Mouse (Mus musculus) kidney, postnatal 4 days (tissue): ENCODE measurements at regions not wholly inside any gene's neighbourhood (a gene's known extent, or its start where the extent isn't known, plus 50 kb on each side); places are given as distances from the start of the nearest gene placed in this dataset.

Experiments used
- DNase-seq, 2 experiments: peaks; one replicate each; pipeline ENCODE4 v3.0.0; 2021; ENCODE audit warnings: mixed read lengths in 2 of 2

DNA sequence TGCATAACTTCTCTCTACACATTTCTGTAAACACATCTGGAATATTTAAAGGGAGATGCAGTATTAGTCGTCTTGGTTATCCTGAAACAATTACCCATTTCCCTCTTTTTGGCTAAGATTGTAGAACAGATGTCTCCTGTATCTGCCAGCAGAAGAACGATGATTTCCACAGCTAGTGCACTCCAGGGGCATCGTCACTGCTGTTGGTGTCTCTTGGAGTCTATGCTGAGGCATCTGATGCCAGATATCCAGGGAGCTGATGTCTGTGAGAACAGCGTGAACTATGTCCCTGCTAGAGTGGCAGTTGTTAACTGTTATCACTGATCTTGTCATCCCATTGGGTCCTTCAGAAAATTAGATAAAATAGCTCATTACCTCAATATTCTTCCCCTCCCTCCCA lies 536.2 kb downstream of the Trhde start:
- DNase-seq, result no peak

DNA sequence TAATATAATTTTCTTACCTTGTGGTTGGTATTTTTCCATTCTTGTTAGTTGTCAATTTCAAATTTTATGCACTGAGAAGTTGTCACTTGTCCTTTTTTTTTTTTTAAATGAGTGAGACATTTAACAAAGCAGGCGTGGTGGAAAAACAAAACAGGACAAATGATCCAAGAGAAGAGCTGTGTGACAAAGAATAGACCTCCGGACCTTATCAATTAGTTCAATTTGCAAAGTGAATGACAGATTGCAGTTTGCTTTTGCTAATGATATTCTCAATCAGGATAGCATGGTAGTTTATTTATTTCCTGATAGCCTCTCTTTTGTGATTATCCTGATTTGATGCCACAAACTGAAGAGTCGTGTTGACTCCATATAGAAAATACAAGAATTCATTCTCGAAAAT lies 560.5 kb downstream of the Trhde start:
- no peak for DNase-seq

DNA sequence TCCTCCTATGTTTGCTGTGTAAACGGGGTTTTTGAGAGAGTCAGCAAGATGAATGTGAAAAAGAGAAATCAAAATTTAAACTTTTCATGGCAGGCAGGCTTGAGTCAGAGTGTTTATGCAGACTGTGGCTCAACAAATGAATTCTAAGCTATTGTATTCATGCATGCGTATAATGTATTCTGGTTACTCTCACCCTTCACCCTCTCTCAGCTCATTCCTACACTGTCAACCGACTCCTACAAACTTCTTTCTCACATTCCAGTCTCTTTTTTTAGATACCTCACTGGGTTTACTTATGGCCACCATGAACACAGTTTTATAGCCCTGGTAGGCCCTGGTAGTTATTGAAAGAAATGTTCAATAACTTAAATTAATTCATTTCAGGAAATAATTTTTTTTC lies 574.5 kb downstream of the Trhde start:
- no peak for DNase-seq

DNA sequence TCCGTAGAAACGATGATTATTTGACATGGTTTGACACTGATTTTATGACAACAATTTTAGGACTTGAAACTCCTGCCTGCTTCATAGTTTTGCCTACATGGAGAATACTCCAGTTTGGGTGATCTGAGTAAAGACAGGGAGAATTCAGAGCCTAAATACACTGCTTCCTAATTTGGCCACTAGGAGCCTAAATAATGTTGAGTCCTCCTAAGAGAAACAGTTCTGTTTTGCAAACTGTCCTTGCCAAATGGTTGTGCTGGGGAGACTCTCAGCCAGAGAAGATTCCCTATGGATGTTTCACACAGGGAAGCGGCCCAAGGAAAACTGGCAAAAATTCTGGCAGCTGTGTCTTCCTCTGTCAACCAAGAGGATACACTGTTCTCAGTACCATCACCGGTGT lies 600.5 kb downstream of the Trhde start:
- no peak for DNase-seq

DNA sequence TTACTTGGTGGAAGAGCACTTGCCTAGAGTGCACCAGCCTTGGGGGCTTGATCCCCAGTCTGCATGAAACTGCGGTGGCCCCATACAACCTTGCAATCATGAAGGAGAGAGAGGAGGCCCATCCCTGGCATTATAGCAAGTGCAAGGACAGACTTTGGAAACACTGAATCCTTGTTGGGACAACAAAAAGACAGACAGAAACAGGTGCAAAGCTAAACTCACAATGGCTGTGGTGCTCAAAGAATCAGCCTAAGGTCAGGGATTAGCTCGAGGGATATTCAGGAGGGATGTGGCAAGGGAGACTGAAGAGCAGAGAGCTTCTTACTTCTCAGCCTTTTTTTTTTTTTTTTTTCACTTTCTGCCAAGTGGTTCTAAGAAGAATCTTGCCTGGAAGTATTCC lies 601.2 kb downstream of the Trhde start:
- DNase-seq, result no peak

DNA sequence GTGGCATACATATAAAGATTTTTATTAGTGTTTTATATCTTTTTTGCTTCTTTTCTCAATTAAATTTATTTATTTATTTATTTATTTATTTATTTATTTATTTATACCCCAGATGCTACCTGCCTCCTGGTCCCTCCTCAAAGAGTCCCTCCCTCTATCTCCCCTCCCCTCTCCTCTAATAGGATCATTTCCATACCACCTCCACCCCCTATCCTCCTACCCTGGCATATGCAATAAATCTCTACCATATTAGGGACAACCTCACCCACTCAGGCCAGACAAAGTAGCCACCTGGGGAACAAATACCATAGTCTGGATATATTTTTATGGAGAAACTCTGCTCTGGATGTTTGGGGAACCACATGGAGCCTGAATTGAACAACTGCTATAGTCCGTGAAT lies 615.8 kb downstream of the Trhde start:
- DNase-seq, result no peak

DNA sequence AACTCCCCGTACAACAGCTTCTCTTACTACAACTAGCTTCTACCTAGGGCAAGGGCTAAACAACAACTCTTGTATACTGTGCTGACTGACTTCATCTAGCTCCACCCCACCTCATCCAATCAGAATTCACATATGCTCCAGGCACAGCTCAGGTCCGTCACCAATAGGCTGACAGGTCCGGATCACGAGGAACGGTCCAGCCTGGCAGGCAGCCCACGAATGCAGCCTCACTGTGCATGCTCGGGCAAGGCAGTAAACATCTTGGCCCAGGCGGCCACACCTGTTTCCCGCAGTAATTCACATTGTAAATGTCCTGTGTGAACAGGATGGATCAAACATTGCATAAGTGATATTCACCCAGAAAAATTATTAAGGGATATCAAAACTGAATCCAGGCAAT lies 658.8 kb downstream of the Trhde start:
- DNase-seq, result peak; percentile 6 to 14

DNA sequence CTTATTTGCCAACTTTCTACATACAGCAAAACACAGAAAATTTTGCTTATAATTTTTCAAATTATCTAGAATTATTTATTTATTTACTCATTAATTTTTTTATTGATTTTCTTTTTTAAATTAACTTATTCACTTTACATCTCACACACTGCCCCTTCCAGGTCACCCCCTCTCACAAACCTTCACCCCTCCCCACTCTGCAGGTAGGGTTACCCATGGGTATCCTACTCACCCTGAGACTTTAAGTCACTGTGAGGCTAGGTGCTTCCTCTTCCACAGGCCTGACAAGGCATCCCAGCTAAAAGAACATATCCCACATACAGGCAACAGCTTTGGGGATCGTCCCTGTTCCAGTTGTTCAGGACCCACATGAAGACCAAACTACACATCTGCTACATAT lies 664.2 kb downstream of the Trhde start:
- DNase-seq, result no peak

DNA sequence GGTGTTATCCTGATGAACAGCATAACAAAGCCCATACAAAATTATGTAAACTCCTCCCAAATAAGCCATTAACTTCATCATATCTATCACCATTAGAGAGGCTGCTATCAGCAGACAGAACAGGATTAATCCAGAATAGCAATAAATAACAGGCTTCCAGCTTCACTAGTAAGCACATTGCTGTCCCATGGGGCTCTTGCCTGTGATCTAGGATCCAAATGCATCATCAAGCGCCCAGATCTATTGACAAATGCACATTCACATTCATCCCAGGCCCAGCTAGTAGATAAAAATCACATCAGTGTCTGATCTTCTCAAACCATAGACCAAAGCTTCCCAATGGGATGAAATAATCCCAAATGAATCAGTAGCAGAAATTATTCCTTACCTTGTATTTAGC lies 665.0 kb downstream of the Trhde start:
- no peak for DNase-seq
